Mouse (Mus musculus) embryonic facial prominence, embryonic 14.5 days (tissue): Measurements from ENCODE around the gene Stag1. TPM values are rescaled to one million over a fixed set of nuclear protein-coding genes. Genes with fewer than 3 reads are reported as not detected.

Source experiments
- ATAC-seq: fragments of 200-750 bp; cut with Nextera tagmentation; 2 replicates; pipeline ENCODE4 v1.8.0; 2017; ENCODE audit warnings: low read depth, moderate number of reproducible peaks, moderate TSS enrichment
- DNase-seq: peaks from one replicate; pipeline ENCODE4 v3.0.0-alpha.2; 2015; ENCODE audit warnings: low spot score
- H3K27ac ChIP-seq: fragments of 300-500 bp; sonication (generic); replicated peaks from 2 replicates; pipeline ENCODE4 v1.5.1; 2014; ENCODE audit warnings: low read depth, mild to moderate bottlenecking, low read length, moderate library complexity
- H3K27me3 ChIP-seq: fragments of 300-500 bp; sonication (generic); replicated peaks from 2 replicates; pipeline ENCODE4 v1.6.1; 2014; ENCODE audit warnings: low read length; ENCODE audit not compliant: control insufficient read depth, insufficient read depth
- H3K36me3 ChIP-seq: fragments of 300-500 bp; sonication (generic); 2 replicates; pipeline ENCODE4 v1.6.1; 2014; ENCODE audit warnings: low read length, mixed read lengths; ENCODE audit not compliant: control insufficient read depth, insufficient read depth
- H3K4me1 ChIP-seq: fragments of 300-500 bp; sonication (generic); 2 replicates; pipeline ENCODE4 v1.6.1; 2014; ENCODE audit warnings: antibody characterized with exemption, low read length; ENCODE audit not compliant: control insufficient read depth, insufficient read depth
- H3K4me2 ChIP-seq: fragments of 300-500 bp; sonication (generic); 2 replicates; pipeline ENCODE4 v1.6.1; 2014; ENCODE audit warnings: low read depth, mild to moderate bottlenecking, low read length, moderate library complexity, mixed read lengths
- H3K4me3 ChIP-seq: fragments of 300-500 bp; sonication (generic); 2 replicates; pipeline ENCODE4 v1.5.1; 2014; ENCODE audit warnings: low read depth, mild to moderate bottlenecking, low read length
- H3K9ac ChIP-seq: fragments of 300-500 bp; sonication (generic); 2 replicates; pipeline ENCODE4 v1.6.1; 2014; ENCODE audit warnings: low read depth, mild to moderate bottlenecking, low read length, moderate library complexity, mixed read lengths
- H3K9me3 ChIP-seq: fragments of 300-500 bp; sonication (generic); 2 replicates; pipeline ENCODE4 v1.6.1; 2016; ENCODE audit warnings: low read length; ENCODE audit not compliant: control insufficient read depth
- WGBS: fragments of 180-500 bp; shearing (Covaris S2); extraction: QIAGEN DNeasy Blood & Tissue Kit; methylation state at CpG from one replicate; pipeline ENCODE4 v1.1.7; 2014; 5-methylcytosine and 5-hydroxymethylcytosine counted together
- polyA plus RNA-seq: library from polyadenylated mRNA; unstranded; fragments of >200 nt; fragmentation: Nextera tagmentation; extraction: Ambion mirVana; gene quantifications from 2 replicates; pipeline ENCODE4 v1.2.1, GENCODE M21; 2014

The Stag1 gene
- 40.9 and 41.9 TPM in 2 replicates for polyA plus RNA-seq

GRCm38 (mm10) chr9:100597546-100597945 is at the start of gene Stag1:
Gene Stag1, plus strand, starts transcription at chr9:100597798.
- H3K4me2 ChIP-seq = no peak within 1 kb of the TSS
- no peaks in the 10 kb centered on the region for H3K27me3 ChIP-seq
- no peaks in the 10 kb centered on the region for H3K36me3 ChIP-seq
- 84% methylated on average over 8 of the region's 8 CpGs for WGBS
- no peak within 1 kb of the TSS for H3K27ac ChIP-seq
- H3K4me1 ChIP-seq = no peaks in the 10 kb centered on the region
- no peaks in the 10 kb centered on the region for H3K9me3 ChIP-seq
- DNase-seq (no peak), ATAC-seq (no peak)
- H3K9ac ChIP-seq = no peak within 1 kb of the TSS
- H3K4me3 ChIP-seq = no peak within 1 kb of the TSS

DNA sequence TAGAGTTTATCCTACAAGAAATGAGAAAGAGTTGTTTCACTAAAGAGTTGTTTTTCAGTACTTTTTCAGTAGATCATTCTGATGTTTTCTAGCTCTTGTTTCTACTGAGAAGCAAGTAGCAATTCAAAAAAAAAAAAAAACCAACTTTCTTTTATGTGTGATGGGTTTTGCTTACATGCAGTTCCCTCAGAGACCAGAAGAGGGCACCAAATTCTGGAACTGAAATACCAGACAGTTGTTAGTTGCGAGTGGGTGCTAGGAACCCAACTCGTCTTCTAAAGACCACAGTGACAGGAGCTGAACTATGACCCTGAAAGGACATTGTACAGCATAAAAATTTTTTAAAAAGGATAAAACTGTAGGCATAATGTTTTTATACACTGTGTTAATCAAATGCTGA is 49.3 kb upstream of the Stag1 start:
- Histone ChIP-seq H3K4me3 (no peak overlapping the region), H3K36me3 (peaks cover 15% of the 10 kb centered on the region), H3K4me2 (no peak overlapping the region), H3K9me3 (peaks cover 19% of the 10 kb centered on the region), H3K27me3 (no peaks in the 10 kb centered on the region), H3K9ac (no peak overlapping the region), H3K27ac (no peak overlapping the region), H3K4me1 (peaks cover 17% of the 10 kb centered on the region; the same call in 1 of the 2 replicates)
- ATAC-seq (no peak), DNase-seq (no peak)
- WGBS = 88% methylated on average over 2 of the region's 2 CpGs

- Histone ChIP-seq H3K4me1 (no peaks in the 10 kb centered on the region), H3K4me3 (no peak overlapping the region), H3K9ac (no peak overlapping the region), H3K4me2 (no peak overlapping the region), H3K9me3 (no peaks in the 10 kb centered on the region), H3K36me3 (peaks cover 11% of the 10 kb centered on the region), H3K27ac (no peak overlapping the region), H3K27me3 (no peaks in the 10 kb centered on the region)
- 45% methylated on average over 5 of the region's 5 CpGs for WGBS
- DNase-seq (no peak), ATAC-seq (no peak)
Observed at GRCm38 (mm10) chr9:100555686-100556085, 41.9 kb upstream of the Stag1 start.

DNA sequence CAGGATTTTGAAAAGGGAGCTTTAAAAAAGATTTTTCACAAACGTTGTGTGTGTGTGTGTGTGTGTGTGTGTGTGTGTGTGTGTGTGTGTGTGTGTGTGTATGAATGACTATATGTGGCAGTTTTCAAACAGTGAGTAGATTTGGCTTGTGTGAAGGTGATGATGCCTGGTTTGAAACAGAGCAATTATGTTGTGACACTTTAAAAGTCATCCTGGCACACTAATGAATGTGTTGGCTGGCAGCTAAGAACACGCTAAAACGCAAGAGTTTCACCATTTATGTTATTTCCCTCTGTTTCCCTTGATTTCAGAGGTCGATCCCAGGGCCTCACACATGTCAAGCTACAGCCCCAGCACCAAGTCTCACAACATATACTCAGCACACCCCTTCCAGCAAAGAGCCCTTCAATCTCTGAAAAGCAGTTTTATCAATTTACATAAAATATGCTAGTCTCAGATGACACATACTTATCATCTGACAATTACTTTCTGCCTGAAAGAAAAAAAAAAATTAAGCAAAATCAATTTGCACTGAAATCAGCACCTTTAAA is 39.5 kb upstream of the Stag1 start:
- Histone ChIP-seq H3K27me3 (no peaks in the 10 kb centered on the region), H3K27ac (no peak overlapping the region), H3K9ac (no peak overlapping the region), H3K4me3 (no peak overlapping the region), H3K9me3 (no peaks in the 10 kb centered on the region), H3K4me1 (no peaks in the 10 kb centered on the region), H3K36me3 (peaks cover 2% of the 10 kb centered on the region; the same call in 1 of the 2 replicates), H3K4me2 (no peak overlapping the region)
- ATAC-seq = no peak
- DNase-seq = no peak
- WGBS = 83% methylated on average over 4 of the region's 4 CpGs

- Histone ChIP-seq H3K27me3 (no peaks in the 10 kb centered on the region), H3K4me3 (no peak overlapping the region), H3K9me3 (no peaks in the 10 kb centered on the region), H3K4me2 (no peak overlapping the region), H3K9ac (no peak overlapping the region), H3K27ac (no peak overlapping the region), H3K36me3 (no peaks in the 10 kb centered on the region), H3K4me1 (no peaks in the 10 kb centered on the region)
- DNase-seq (no peak), ATAC-seq (no peak)
Observed at GRCm38 (mm10) chr9:100558991-100559390, 38.6 kb upstream of the Stag1 start.

GRCm38 (mm10) chr9:100560251-100560890 is 37.2 kb upstream of the Stag1 start:
- no peak overlapping the region for H3K27ac ChIP-seq
- no peaks in the 10 kb centered on the region for H3K27me3 ChIP-seq
- no peak overlapping the region for H3K4me3 ChIP-seq
- no peak for DNase-seq
- 85% methylated on average over 10 of the region's 10 CpGs for WGBS
- H3K9ac ChIP-seq = no peak overlapping the region
- no peaks in the 10 kb centered on the region for H3K36me3 ChIP-seq
- no peak for ATAC-seq
- H3K4me1 ChIP-seq = no peaks in the 10 kb centered on the region
- H3K4me2 ChIP-seq = no peak overlapping the region
- H3K9me3 ChIP-seq = no peaks in the 10 kb centered on the region

DNA sequence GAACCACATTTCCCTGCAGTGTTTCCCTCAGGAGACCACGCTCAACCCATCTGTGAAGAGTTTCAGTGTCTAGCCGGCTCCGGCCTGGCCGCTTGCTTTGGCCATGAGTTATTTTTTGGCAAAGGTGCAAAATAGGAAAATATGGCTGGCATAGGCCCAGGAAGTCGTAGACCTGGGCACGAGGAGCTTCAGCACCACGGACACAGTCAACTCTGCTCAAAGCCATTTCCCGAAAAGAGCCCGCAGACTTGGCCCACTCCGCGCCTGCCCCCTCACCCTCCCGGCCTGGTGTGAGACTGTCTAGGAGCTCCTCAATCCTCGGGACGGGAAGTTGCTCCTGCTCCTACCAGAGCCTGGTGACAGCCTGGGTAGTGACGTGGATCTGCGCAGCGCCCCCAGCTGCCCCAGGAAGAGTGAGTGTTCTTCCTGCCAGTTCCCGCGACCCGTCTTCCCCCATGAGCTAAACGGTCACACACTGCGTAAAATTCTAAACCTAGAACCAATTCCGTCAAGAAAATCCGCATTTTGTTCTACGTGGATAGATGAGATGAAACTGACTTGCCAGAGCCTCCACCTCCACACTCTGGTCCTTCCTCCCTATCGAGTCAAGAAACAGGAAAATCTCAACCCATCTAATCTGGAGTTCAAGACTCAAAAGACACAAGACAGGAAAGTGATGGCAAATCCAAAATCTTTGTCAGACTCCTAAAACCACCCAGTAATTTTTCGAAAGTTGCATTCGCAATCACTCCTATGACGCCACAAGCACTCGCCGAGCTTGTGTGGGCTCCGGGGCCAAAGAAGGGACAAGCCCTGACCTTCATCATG is 27.6 kb upstream of the Stag1 start:
- H3K9me3 ChIP-seq = no peaks in the 10 kb centered on the region
- peak overlapping the region; percentile 87 for H3K4me2 ChIP-seq
- peak overlapping the region; percentile 67 for H3K4me3 ChIP-seq
- ATAC-seq (peak; percentile 34; the same call in 1 of the 2 replicates), DNase-seq (peak; percentile 48)
- WGBS = 13% methylated on average over 31 of the region's 32 CpGs
- no peak overlapping the region for H3K27ac ChIP-seq
- peaks cover 9% of the 10 kb centered on the region; the same call in 1 of the 2 replicates for H3K4me1 ChIP-seq
- no peaks in the 10 kb centered on the region for H3K36me3 ChIP-seq
- H3K9ac ChIP-seq = peak overlapping the region; percentile 79
- H3K27me3 ChIP-seq = no peaks in the 10 kb centered on the region

- H3K36me3 ChIP-seq = no peaks in the 10 kb centered on the region
- H3K27me3 ChIP-seq = no peaks in the 10 kb centered on the region
- peaks cover 9% of the 10 kb centered on the region; the same call in 1 of the 2 replicates for H3K4me1 ChIP-seq
- H3K27ac ChIP-seq = no peak within 1 kb of the TSS
- H3K4me2 ChIP-seq = peak within 1 kb of the TSS; percentile 87
- no peaks in the 10 kb centered on the region for H3K9me3 ChIP-seq
- DNase-seq (peak; percentile 60), ATAC-seq (peak; percentile 92)
- H3K9ac ChIP-seq = peak within 1 kb of the TSS; percentile 79
- H3K4me3 ChIP-seq = peak within 1 kb of the TSS; percentile 67
- 0% methylated on average over 32 of the region's 55 CpGs for WGBS
Observed at GRCm38 (mm10) chr9:100570626-100571233, 26.9 kb upstream of the Stag1 start, which contains the start of gene Slc35g2. Gene Slc35g2, minus strand, starts transcription at chr9:100571090.
